Mouse (Mus musculus): Measurements from ENCODE around the gene Tas2r134. TPM values are rescaled to one million over a fixed set of nuclear protein-coding genes. Genes with fewer than 3 reads are reported as not detected.

Tas2r134 gene
- polyA plus RNA-seq (2014; fragmentation: Nextera tagmentation; extraction: Ambion mirVana), result not detected in 2 replicates

- ATAC-seq (replicated peaks; ENCODE audit: insufficient number of reproducible peaks, low FRiP score, low TSS enrichment), result no peak
- no peaks in the 10 kb centered on the region for H3K4me1 ChIP-seq (ENCODE audit: control insufficient read depth, insufficient read depth, low read length)
- H3K4me2 ChIP-seq, result no peak within 1 kb of the TSS
- WGBS (ENCODE audit: insufficient replicate concordance), result 77% methylated on average over 4 of the region's 4 CpGs
- H3K36me3 ChIP-seq (ENCODE audit: control insufficient read depth, insufficient read depth, low read length), result no peaks in the 10 kb centered on the region
- H3K27ac ChIP-seq (ENCODE audit: low read depth, low read length), result no peak within 1 kb of the TSS
- no peaks in the 10 kb centered on the region for H3K27me3 ChIP-seq (ENCODE audit: control insufficient read depth, insufficient read depth, low read length)
- no peak within 1 kb of the TSS for H3K9ac ChIP-seq (ENCODE audit: low read depth, low read length)
- no peaks in the 10 kb centered on the region for H3K9me3 ChIP-seq (replicated peaks; ENCODE audit: control insufficient read depth, low read length)
- H3K4me3 ChIP-seq (ENCODE audit: low read depth, low read length), result no peak within 1 kb of the TSS
These were observed at the start of gene Tas2r134 for GRCm38 (mm10) chr2:51627211-51627610. Tas2r134 (plus strand) TSS chr2:51627511.

- Histone ChIP-seq H3K4me1 (ENCODE audit: control insufficient read depth, insufficient read depth, low read length) (no peaks in the 10 kb centered on the region), H3K4me2 (no peak overlapping the region), H3K27ac (ENCODE audit: low read depth, low read length) (no peak overlapping the region), H3K4me3 (ENCODE audit: low read depth, low read length) (no peak overlapping the region), H3K9ac (ENCODE audit: low read depth, low read length) (no peak overlapping the region), H3K27me3 (ENCODE audit: control insufficient read depth, insufficient read depth, low read length) (no peaks in the 10 kb centered on the region), H3K9me3 (replicated peaks; ENCODE audit: control insufficient read depth, low read length) (no peaks in the 10 kb centered on the region), H3K36me3 (ENCODE audit: control insufficient read depth, insufficient read depth, low read length) (no peaks in the 10 kb centered on the region)
- 74% methylated on average over 5 of the region's 5 CpGs for WGBS (ENCODE audit: insufficient replicate concordance)
- ATAC-seq (replicated peaks; ENCODE audit: insufficient number of reproducible peaks, low FRiP score, low TSS enrichment), result no peak
These were observed 47.5 kb upstream of the Tas2r134 start for GRCm38 (mm10) chr2:51579767-51580166.

- H3K4me2 ChIP-seq, result no peak overlapping the region
- no peak overlapping the region for H3K27ac ChIP-seq (ENCODE audit: low read depth, low read length)
- H3K27me3 ChIP-seq (ENCODE audit: control insufficient read depth, insufficient read depth, low read length), result no peaks in the 10 kb centered on the region
- H3K9me3 ChIP-seq (replicated peaks; ENCODE audit: control insufficient read depth, low read length), result no peaks in the 10 kb centered on the region
- H3K4me3 ChIP-seq (ENCODE audit: low read depth, low read length), result no peak overlapping the region
- no peak for ATAC-seq (replicated peaks; ENCODE audit: insufficient number of reproducible peaks, low FRiP score, low TSS enrichment)
- no peaks in the 10 kb centered on the region for H3K4me1 ChIP-seq (ENCODE audit: control insufficient read depth, insufficient read depth, low read length)
- WGBS (ENCODE audit: insufficient replicate concordance), result 84% methylated on average over 9 of the region's 9 CpGs
- no peaks in the 10 kb centered on the region for H3K36me3 ChIP-seq (ENCODE audit: control insufficient read depth, insufficient read depth, low read length)
- H3K9ac ChIP-seq (ENCODE audit: low read depth, low read length), result no peak overlapping the region
These were observed 43.0 kb upstream of the Tas2r134 start for GRCm38 (mm10) chr2:51584050-51585046.

GRCm38 (mm10) chr2:51588336-51588735, 39.0 kb upstream of the Tas2r134 start:
- H3K9me3 ChIP-seq (replicated peaks; ENCODE audit: control insufficient read depth, low read length), result no peaks in the 10 kb centered on the region
- no peak overlapping the region for H3K9ac ChIP-seq (ENCODE audit: low read depth, low read length)
- H3K4me1 ChIP-seq (ENCODE audit: control insufficient read depth, insufficient read depth, low read length), result no peaks in the 10 kb centered on the region
- no peak for ATAC-seq (replicated peaks; ENCODE audit: insufficient number of reproducible peaks, low FRiP score, low TSS enrichment)
- WGBS (ENCODE audit: insufficient replicate concordance), result 82% methylated on average over 4 of the region's 4 CpGs
- H3K36me3 ChIP-seq (ENCODE audit: control insufficient read depth, insufficient read depth, low read length), result no peaks in the 10 kb centered on the region
- no peak overlapping the region for H3K27ac ChIP-seq (ENCODE audit: low read depth, low read length)
- H3K27me3 ChIP-seq (ENCODE audit: control insufficient read depth, insufficient read depth, low read length), result no peaks in the 10 kb centered on the region
- H3K4me3 ChIP-seq (ENCODE audit: low read depth, low read length), result no peak overlapping the region
- no peak overlapping the region for H3K4me2 ChIP-seq

- Histone ChIP-seq H3K4me3 (ENCODE audit: low read depth, low read length) (no peak overlapping the region), H3K27ac (ENCODE audit: low read depth, low read length) (no peak overlapping the region), H3K36me3 (ENCODE audit: control insufficient read depth, insufficient read depth, low read length) (no peaks in the 10 kb centered on the region), H3K4me2 (no peak overlapping the region), H3K27me3 (ENCODE audit: control insufficient read depth, insufficient read depth, low read length) (no peaks in the 10 kb centered on the region), H3K4me1 (ENCODE audit: control insufficient read depth, insufficient read depth, low read length) (no peaks in the 10 kb centered on the region), H3K9me3 (replicated peaks; ENCODE audit: control insufficient read depth, low read length) (no peaks in the 10 kb centered on the region), H3K9ac (ENCODE audit: low read depth, low read length) (no peak overlapping the region)
- 57% methylated on average over 6 of the region's 6 CpGs for WGBS (ENCODE audit: insufficient replicate concordance)
- no peak for ATAC-seq (replicated peaks; ENCODE audit: insufficient number of reproducible peaks, low FRiP score, low TSS enrichment)
These were observed 38.4 kb upstream of the Tas2r134 start for GRCm38 (mm10) chr2:51588895-51589294.

- Histone ChIP-seq H3K4me3 (ENCODE audit: low read depth, low read length) (no peak overlapping the region), H3K4me1 (ENCODE audit: control insufficient read depth, insufficient read depth, low read length) (no peaks in the 10 kb centered on the region), H3K27ac (ENCODE audit: low read depth, low read length) (no peak overlapping the region), H3K9ac (ENCODE audit: low read depth, low read length) (no peak overlapping the region), H3K27me3 (ENCODE audit: control insufficient read depth, insufficient read depth, low read length) (no peaks in the 10 kb centered on the region), H3K36me3 (ENCODE audit: control insufficient read depth, insufficient read depth, low read length) (no peaks in the 10 kb centered on the region), H3K9me3 (replicated peaks; ENCODE audit: control insufficient read depth, low read length) (no peaks in the 10 kb centered on the region), H3K4me2 (no peak overlapping the region)
- 72% methylated on average over 1 of the region's 1 CpGs for WGBS (ENCODE audit: insufficient replicate concordance)
- no peak for ATAC-seq (replicated peaks; ENCODE audit: insufficient number of reproducible peaks, low FRiP score, low TSS enrichment)
These were observed 37.7 kb upstream of the Tas2r134 start for GRCm38 (mm10) chr2:51589627-51590026.

- Histone ChIP-seq H3K36me3 (ENCODE audit: control insufficient read depth, insufficient read depth, low read length) (no peaks in the 10 kb centered on the region), H3K27ac (ENCODE audit: low read depth, low read length) (no peak overlapping the region), H3K27me3 (ENCODE audit: control insufficient read depth, insufficient read depth, low read length) (no peaks in the 10 kb centered on the region), H3K9ac (ENCODE audit: low read depth, low read length) (no peak overlapping the region), H3K4me3 (ENCODE audit: low read depth, low read length) (no peak overlapping the region), H3K4me2 (no peak overlapping the region), H3K9me3 (replicated peaks; ENCODE audit: control insufficient read depth, low read length) (no peaks in the 10 kb centered on the region), H3K4me1 (ENCODE audit: control insufficient read depth, insufficient read depth, low read length) (no peaks in the 10 kb centered on the region)
- WGBS (ENCODE audit: insufficient replicate concordance), result 77% methylated on average over 8 of the region's 8 CpGs
- no peak for ATAC-seq (replicated peaks; ENCODE audit: insufficient number of reproducible peaks, low FRiP score, low TSS enrichment)
These were observed 37.0 kb upstream of the Tas2r134 start for GRCm38 (mm10) chr2:51590308-51590707.

- no peaks in the 10 kb centered on the region for H3K27me3 ChIP-seq (ENCODE audit: control insufficient read depth, insufficient read depth, low read length)
- no peak overlapping the region for H3K9ac ChIP-seq (ENCODE audit: low read depth, low read length)
- no peak overlapping the region for H3K4me2 ChIP-seq
- H3K36me3 ChIP-seq (ENCODE audit: control insufficient read depth, insufficient read depth, low read length), result no peaks in the 10 kb centered on the region
- no peaks in the 10 kb centered on the region for H3K4me1 ChIP-seq (ENCODE audit: control insufficient read depth, insufficient read depth, low read length)
- no peak overlapping the region for H3K4me3 ChIP-seq (ENCODE audit: low read depth, low read length)
- H3K9me3 ChIP-seq (replicated peaks; ENCODE audit: control insufficient read depth, low read length), result no peaks in the 10 kb centered on the region
- no peak overlapping the region for H3K27ac ChIP-seq (ENCODE audit: low read depth, low read length)
- no peak for ATAC-seq (replicated peaks; ENCODE audit: insufficient number of reproducible peaks, low FRiP score, low TSS enrichment)
These were observed 35.2 kb upstream of the Tas2r134 start for GRCm38 (mm10) chr2:51592157-51592556.
